Mouse (Mus musculus) embryonic fibroblast, embryonic 13.5 days (primary cell): ENCODE measurements at regions not wholly inside any gene's neighbourhood (a gene's known extent, or its start where the extent isn't known, plus 50 kb on each side); places are given as distances from the start of the nearest gene placed in this dataset.

ENCODE experiments used
- CTCF ChIP-seq: IDR thresholded peaks from 2 replicates; pipeline ENCODE4 v1.5.1; 2011; ENCODE audit warnings: mild to moderate bottlenecking, control low read depth, low read length, moderate library complexity, borderline replicate concordance; ENCODE audit not compliant: insufficient read depth
- POLR2A ChIP-seq: IDR thresholded peaks from 2 replicates; pipeline ENCODE4 v1.6.1; 2011; ENCODE audit warnings: low read depth, mild to moderate bottlenecking, control low read depth, low read length, moderate library complexity

GRCm38 (mm10) chr13:83743381-83743780 is 239.5 kb downstream of the Mef2c start:
- no peak for TF ChIP-seq CTCF
- TF ChIP-seq POLR2A = no peak
